Mouse (Mus musculus) inflammation-experienced regulatory T-cells, adult 6 months (primary cell): ENCODE results near the gene Abca16. TPM values are rescaled to one million over a fixed set of nuclear protein-coding genes. Genes with fewer than 3 reads are reported as not detected.

Experiments used
- ATAC-seq: one replicate; pipeline ENCODE4 v1.8.0; 2017
- polyA plus RNA-seq, 3 experiments: library from polyadenylated mRNA; unstranded; fragments of 100-300 nt; shearing (Covaris generic); gene quantifications; one replicate each; pipeline ENCODE4 v1.2.1; 2017

The Abca16 gene
- polyA plus RNA-seq, result not detected

GRCm38 (mm10) chr7:120409447-120409846 is at the start of gene Abca16:
TSS of gene Abca16 (plus strand) at chr7:120409647.
- no peak for ATAC-seq

- ATAC-seq, result no peak
Measured at GRCm38 (mm10) chr7:120361159-120361558, 48.3 kb upstream of the Abca16 start.

GRCm38 (mm10) chr7:120412391-120412790 is 2.9 kb downstream of the Abca16 start:
- ATAC-seq, result no peak

- no peak for ATAC-seq
Measured at GRCm38 (mm10) chr7:120426625-120427024, 17.2 kb downstream of the Abca16 start.

- no peak for ATAC-seq
Measured at GRCm38 (mm10) chr7:120431464-120431863, 22.0 kb downstream of the Abca16 start.

- ATAC-seq, result no peak
Measured at GRCm38 (mm10) chr7:120503891-120504662, 94.6 kb downstream of the Abca16 start.

GRCm38 (mm10) chr7:120504663-120504979 is 95.2 kb downstream of the Abca16 start:
- ATAC-seq, result no peak

GRCm38 (mm10) chr7:120534805-120535204 is 125.4 kb downstream of the Abca16 start:
- ATAC-seq, result no peak

GRCm38 (mm10) chr7:120552479-120553180 is 143.2 kb downstream of the Abca16 start:
- no peak for ATAC-seq

GRCm38 (mm10) chr7:120553181-120553551 is 143.7 kb downstream of the Abca16 start:
- ATAC-seq, result no peak

- no peak for ATAC-seq
Measured at GRCm38 (mm10) chr7:120567366-120567765, 157.9 kb downstream of the Abca16 start.

- ATAC-seq, result no peak
Measured at GRCm38 (mm10) chr7:120576520-120576919, 167.1 kb downstream of the Abca16 start.

Other genes starting within 250 kb of the Abca16 start
- gene Anks4b, start 235.8 kb upstream of the Abca16 start, polyA plus RNA-seq, result not detected
- not detected for gene Crym, start 207.5 kb upstream of the Abca16 start, polyA plus RNA-seq
- not detected for gene Abca14, start 205.7 kb upstream of the Abca16 start, polyA plus RNA-seq
- gene Abca15, start 81.0 kb upstream of the Abca16 start, polyA plus RNA-seq, result under 1 TPM in 1 of 3 experiments, not detected in 2; 0.07 TPM
- gene Uqcrc2, start 225.5 kb downstream of the Abca16 start, polyA plus RNA-seq, result 100 to 1,000 TPM; 223 to 256 (median 238) TPM